Mouse (Mus musculus) E14TG2a.4 (cell line): ENCODE results near the gene Ghdc.

Source experiments
- H3K27me3 ChIP-seq: 2 replicates; pipeline ENCODE4 v1.6.1; 2014; ENCODE audit warnings: low read length, control low read depth; ENCODE audit not compliant: insufficient read depth
- H3K36me3 ChIP-seq: 2 replicates; pipeline ENCODE4 v1.6.1; 2014; ENCODE audit warnings: low read length, control low read depth; ENCODE audit not compliant: insufficient read depth
- H3K4me1 ChIP-seq: replicated peaks from 2 replicates; pipeline ENCODE4 v1.6.1; 2014; ENCODE audit warnings: low read depth, low read length, control low read depth
- H3K4me3 ChIP-seq: replicated peaks from 2 replicates; pipeline ENCODE4 v1.5.1; 2014; ENCODE audit warnings: mild to moderate bottlenecking, low read length
- H3K9me3 ChIP-seq: 2 replicates; pipeline ENCODE4 v1.6.1; 2014; ENCODE audit warnings: low read length, control low read depth
- CTCF ChIP-seq: conservative IDR thresholded peaks from 2 replicates; pipeline ENCODE4 v1.5.1; 2014; ENCODE audit warnings: low read length
- NANOG ChIP-seq: IDR thresholded peaks from 2 replicates; pipeline ENCODE4 v1.6.1; 2014; ENCODE audit warnings: borderline replicate concordance, low read length, mixed read lengths
- POU5F1 ChIP-seq: IDR thresholded peaks from 2 replicates; pipeline ENCODE4 v1.6.1; 2014; ENCODE audit warnings: low read length, borderline replicate concordance

Ghdc gene

DNA sequence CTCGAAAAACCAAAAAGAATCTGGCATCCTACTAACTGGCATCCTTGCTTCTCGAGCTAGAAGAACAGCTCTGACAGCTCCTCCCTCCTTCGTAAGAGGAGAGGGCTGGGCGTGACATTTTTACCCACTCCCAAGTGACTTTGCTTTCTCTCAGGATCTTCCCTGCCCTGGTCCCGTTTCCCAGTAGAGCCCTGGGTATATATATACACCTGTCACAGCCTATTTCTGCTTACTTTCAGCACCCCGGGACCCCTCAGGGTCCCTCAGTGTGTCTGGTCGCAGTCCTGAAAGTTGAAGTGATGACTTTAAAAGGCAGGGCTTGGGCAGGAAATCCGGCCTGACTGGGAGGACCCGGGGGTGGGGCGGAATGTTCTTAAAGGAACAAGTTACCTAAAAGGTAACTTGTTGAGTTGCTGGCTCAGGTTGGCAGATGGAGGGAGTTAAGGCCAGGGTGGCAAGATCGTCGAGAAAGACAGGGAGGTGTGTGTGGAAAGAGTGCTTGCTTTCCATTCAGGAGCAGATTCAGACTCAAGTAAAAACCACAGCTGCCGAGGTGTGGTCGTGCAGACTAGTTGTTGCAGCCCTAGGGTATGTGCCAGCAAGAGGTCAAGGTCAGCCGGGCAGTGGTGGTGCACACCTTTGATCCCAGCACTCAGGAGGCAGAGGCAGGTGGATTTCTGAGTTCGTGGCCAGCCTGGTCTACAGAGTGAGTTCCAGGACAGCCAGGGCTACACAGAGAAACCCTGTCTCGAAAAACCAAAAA lies at the start of gene Ghdc:
Ghdc (minus strand) TSS at position 312 of the 763 bp plus-strand sequence.
- Histone ChIP-seq H3K36me3 (peaks cover 28% of the 10 kb centered on the region), H3K4me3 (peak within 1 kb of the TSS; percentile 81), H3K4me1 (peaks cover 48% of the 10 kb centered on the region), H3K27me3 (no peaks in the 10 kb centered on the region), H3K9me3 (no peaks in the 10 kb centered on the region)
- no peak for TF ChIP-seq POU5F1
- TF ChIP-seq NANOG = no peak
- TF ChIP-seq CTCF = no peak

- TF ChIP-seq POU5F1 = no peak
- no peak for TF ChIP-seq CTCF
- no peak for TF ChIP-seq NANOG
- Histone ChIP-seq H3K4me1 (0 out of 2 replicates have a peak, but pooled peaks cover 3% of the 10 kb centered on the region), H3K36me3 (no peaks in the 10 kb centered on the region), H3K4me3 (no peak overlapping the region), H3K27me3 (0 out of 2 replicates have a peak, but pooled peaks cover 3% of the 10 kb centered on the region), H3K9me3 (no peaks in the 10 kb centered on the region)
Measured at GRCm38 (mm10) chr11:100820047-100820446, 49.3 kb upstream of the Ghdc start.

- Histone ChIP-seq H3K27me3 (0 out of 2 replicates have a peak, but pooled peaks cover 3% of the 10 kb centered on the region), H3K36me3 (no peaks in the 10 kb centered on the region), H3K4me1 (peaks cover 3% of the 10 kb centered on the region; the same call in 1 of the 2 replicates), H3K9me3 (no peaks in the 10 kb centered on the region), H3K4me3 (no peak overlapping the region)
- no peak for TF ChIP-seq NANOG
- no peak for TF ChIP-seq CTCF
- TF ChIP-seq POU5F1 = no peak
Measured at GRCm38 (mm10) chr11:100819626-100820025, 48.9 kb upstream of the Ghdc start.

GRCm38 (mm10) chr11:100819048-100819447 lies 48.3 kb upstream of the Ghdc start:
- Histone ChIP-seq H3K36me3 (no peaks in the 10 kb centered on the region), H3K27me3 (no peaks in the 10 kb centered on the region), H3K4me1 (peaks cover 3% of the 10 kb centered on the region; the same call in 1 of the 2 replicates), H3K9me3 (no peaks in the 10 kb centered on the region), H3K4me3 (no peak overlapping the region)
- TF ChIP-seq NANOG = no peak
- no peak for TF ChIP-seq POU5F1
- TF ChIP-seq CTCF = no peak

- Histone ChIP-seq H3K36me3 (no peaks in the 10 kb centered on the region), H3K4me1 (peaks cover 3% of the 10 kb centered on the region; the same call in 1 of the 2 replicates), H3K9me3 (no peaks in the 10 kb centered on the region), H3K4me3 (no peak overlapping the region), H3K27me3 (no peaks in the 10 kb centered on the region)
- TF ChIP-seq POU5F1 (no peak), CTCF (no peak), NANOG (no peak)
Measured at GRCm38 (mm10) chr11:100818359-100819012, 47.7 kb upstream of the Ghdc start.

GRCm38 (mm10) chr11:100817311-100817710 lies 46.6 kb upstream of the Ghdc start:
- TF ChIP-seq POU5F1 = no peak
- TF ChIP-seq CTCF = no peak
- no peak for TF ChIP-seq NANOG
- Histone ChIP-seq H3K4me1 (peaks cover 3% of the 10 kb centered on the region; the same call in 1 of the 2 replicates), H3K9me3 (0 out of 2 replicates have a peak, but pooled peaks cover under 1% of the 10 kb centered on the region), H3K27me3 (no peaks in the 10 kb centered on the region), H3K36me3 (no peaks in the 10 kb centered on the region), H3K4me3 (no peak overlapping the region)

- TF ChIP-seq NANOG = no peak
- TF ChIP-seq CTCF = no peak
- no peak for TF ChIP-seq POU5F1
- Histone ChIP-seq H3K4me3 (no peak overlapping the region), H3K9me3 (0 out of 2 replicates have a peak, but pooled peaks cover 3% of the 10 kb centered on the region), H3K27me3 (no peaks in the 10 kb centered on the region), H3K36me3 (no peaks in the 10 kb centered on the region), H3K4me1 (peaks cover 3% of the 10 kb centered on the region; the same call in 1 of the 2 replicates)
Measured at GRCm38 (mm10) chr11:100816801-100817200, 46.0 kb upstream of the Ghdc start.

DNA sequence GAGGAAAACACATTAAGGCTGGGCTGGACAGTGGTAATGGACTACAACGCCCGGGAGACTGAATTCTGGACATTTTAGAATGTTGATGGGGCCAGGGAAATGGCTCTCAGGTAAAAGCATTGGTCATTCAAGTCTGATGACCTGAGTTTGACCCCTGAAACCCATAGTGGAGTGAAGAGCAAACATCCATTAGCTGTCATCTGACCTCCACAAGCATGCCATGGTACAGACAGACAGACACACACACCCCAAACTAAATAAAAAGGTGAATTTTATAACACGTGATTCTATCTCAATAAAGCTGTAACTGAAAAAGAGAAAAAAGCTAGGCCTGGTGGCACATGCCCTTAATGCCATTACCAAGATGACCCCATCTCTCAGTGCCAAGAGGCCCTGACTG lies 45.6 kb upstream of the Ghdc start:
- Histone ChIP-seq H3K9me3 (0 out of 2 replicates have a peak, but pooled peaks cover 3% of the 10 kb centered on the region), H3K27me3 (no peaks in the 10 kb centered on the region), H3K36me3 (no peaks in the 10 kb centered on the region), H3K4me1 (peaks cover 3% of the 10 kb centered on the region; the same call in 1 of the 2 replicates), H3K4me3 (no peak overlapping the region)
- TF ChIP-seq CTCF (no peak), NANOG (no peak)
